Mouse (Mus musculus): ENCODE data around the gene Dnajb4.

DNA sequence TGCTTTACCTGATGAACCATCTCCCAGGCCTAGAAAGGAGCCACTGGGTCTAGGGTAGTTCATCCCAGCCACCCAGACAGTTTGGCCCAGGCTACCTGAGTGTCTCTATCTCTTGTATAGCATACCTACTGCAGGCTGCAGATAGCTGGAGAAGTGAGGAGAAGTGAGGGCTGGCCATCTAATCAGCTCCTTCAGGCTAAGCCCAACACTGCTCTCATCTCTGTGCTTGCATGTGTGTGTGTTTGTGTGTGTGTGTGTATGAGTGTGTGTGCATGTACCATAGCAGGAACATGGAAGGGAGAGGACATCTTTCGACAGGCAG lies 57.7 kb downstream of the Dnajb4 start:
- TF ChIP-seq GATA1 (IDR thresholded peaks at IDR 0.05; ENCODE audit: borderline replicate concordance, low read length), result no peak
- TF ChIP-seq FLI1 (IDR thresholded peaks at IDR 0.05; ENCODE audit: low read length), result no peak

Measured in megakaryocyte, embryonic 14.5 days (primary cell).